Mouse (Mus musculus) urinary bladder, postnatal 14 days (tissue): Measurements from ENCODE around the gene Gm47791.

ENCODE experiments used
- DNase-seq: peaks from one replicate; pipeline ENCODE4 v3.0.0; 2021; ENCODE audit warnings: low spot score

The Gm47791 gene

GRCm38 (mm10) chr1:82785546-82785945, 14.5 kb upstream of the Gm47791 start:
- peak; percentile 62 for DNase-seq

DNA sequence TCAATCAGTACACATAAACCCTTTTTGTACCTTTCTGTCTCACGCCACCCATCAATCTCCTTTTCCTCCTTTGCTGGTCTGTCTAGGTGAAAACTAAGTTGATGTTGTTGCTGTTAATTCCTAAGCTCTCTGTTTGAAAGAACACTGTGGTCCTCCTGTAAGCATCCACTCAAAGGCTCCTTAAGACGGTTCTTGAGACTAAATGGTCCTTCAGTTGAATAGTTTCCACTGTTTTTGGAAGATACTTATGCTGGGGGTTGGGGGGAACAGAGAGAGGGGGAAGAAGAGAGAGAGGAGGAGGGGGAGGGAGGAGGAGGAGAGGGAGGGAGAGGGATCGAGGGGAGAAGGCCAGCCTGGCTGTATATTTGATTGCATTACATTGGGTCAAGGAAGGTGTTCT, 12.5 kb upstream of the Gm47791 start:
- no peak for DNase-seq

DNA sequence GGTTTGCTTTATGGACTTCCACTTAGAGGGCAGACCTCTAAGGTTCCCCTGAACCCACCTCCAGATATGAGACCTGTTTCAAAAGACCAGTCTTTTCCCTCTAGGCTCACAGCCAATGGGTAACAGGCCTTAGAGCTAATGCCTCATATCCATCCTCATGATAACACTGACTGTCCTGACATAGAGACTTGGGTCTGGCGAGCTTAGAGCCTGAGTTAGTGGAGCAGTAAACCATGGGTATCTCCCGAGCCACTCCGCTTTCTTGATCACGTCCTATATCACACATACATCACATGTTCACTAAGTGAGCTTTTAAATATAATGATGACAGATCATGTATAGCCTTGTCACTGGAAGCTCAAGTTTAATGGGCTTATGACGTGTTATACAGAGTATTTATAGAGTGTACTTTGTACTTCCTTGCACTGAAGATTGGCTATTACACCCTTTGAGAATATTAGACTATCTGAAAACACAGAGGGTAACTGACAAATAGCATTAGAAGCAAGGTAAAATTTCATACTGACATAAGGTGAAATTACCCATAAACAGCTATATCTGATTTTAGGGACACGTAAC, 8.4 kb upstream of the Gm47791 start:
- DNase-seq: no peak

GRCm38 (mm10) chr1:82775293-82775692, 4.2 kb upstream of the Gm47791 start:
- DNase-seq: no peak

DNA sequence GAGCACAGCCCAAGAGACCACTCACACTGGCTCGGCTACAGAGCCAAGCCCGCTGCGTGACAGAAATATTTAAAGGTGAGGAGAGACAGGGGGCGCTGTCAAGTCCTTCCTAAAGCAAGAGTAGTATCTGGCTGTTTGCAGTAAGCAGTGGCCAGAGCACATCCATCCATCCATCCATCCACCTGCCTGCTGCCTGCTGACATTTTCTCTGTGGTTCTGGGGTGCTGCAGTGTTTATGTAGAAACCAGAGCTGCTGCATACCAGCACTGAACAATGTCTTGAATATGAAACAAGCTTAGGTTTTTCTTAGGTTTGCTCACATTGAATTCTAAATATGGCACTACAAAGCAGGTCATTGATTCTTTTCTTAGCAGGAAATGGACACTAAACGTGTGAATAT, 2.2 kb upstream of the Gm47791 start:
- DNase-seq: no peak

DNA sequence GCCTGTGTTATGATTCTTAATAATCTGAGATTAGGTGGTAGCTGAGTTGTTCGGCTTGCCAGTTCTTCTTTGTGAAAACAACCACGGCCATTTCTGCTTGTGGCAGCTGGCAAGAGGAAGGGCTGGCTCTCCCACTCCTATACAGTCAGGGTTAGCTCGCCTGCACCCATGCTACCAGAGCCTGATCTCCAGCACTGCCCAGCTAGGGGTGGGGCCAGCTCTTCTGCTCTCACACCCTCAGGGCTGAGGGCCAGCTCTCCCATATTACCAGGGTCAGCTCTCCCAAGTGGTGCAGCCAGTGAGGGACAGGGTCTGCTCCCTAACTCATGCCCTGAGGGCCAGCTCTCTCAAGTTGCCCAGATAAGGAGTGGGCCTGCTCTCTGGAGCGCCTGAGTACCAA, 1.4 kb upstream of the Gm47791 start:
- no peak for DNase-seq

GRCm38 (mm10) chr1:82768269-82768668, 2.8 kb downstream of the Gm47791 start, which contains the start of gene Tm4sf20:
Gene Tm4sf20 (minus strand): TSS chr1:82768461.
- DNase-seq: no peak

DNA sequence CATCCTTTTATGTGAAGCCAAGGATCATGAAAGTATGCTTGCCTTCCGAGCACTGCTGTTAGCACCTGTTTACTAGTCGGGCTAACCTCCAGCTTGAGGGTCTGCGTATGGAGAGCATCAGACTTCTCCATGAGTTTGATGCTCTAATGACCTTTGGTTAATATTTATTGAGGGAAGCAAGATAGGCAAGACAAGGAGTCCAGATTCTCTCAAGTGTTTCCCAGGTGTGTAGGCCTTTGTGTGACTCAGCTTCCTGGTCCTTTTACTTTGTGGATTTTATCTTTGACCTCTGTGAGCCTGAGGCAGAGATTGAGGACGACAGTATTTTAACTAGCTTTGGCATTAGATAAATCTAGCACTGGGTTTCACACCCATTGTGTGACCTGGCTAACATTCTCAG, 4.4 kb downstream of the Gm47791 start:
- no peak for DNase-seq

GRCm38 (mm10) chr1:82766227-82766626, 4.8 kb downstream of the Gm47791 start:
- no peak for DNase-seq

DNA sequence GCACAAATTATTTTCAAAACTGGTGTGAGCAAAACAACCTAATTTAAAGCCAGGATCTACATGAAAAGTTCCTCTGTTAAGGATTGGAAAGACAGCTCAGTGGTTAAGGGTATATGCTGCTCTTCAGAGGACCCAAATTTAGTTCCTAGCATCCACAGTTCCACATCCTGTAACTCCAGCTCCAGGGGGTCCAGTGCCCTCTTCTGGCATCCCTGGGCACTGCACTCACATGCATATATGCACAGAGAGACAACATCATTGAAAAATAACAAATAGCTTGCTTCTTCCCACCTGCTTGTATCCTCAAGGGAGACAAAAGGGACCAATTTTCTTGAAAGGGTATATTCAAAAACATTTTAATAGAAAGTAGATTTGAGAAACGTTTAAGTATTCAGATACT, 8.8 kb downstream of the Gm47791 start:
- DNase-seq: no peak

DNA sequence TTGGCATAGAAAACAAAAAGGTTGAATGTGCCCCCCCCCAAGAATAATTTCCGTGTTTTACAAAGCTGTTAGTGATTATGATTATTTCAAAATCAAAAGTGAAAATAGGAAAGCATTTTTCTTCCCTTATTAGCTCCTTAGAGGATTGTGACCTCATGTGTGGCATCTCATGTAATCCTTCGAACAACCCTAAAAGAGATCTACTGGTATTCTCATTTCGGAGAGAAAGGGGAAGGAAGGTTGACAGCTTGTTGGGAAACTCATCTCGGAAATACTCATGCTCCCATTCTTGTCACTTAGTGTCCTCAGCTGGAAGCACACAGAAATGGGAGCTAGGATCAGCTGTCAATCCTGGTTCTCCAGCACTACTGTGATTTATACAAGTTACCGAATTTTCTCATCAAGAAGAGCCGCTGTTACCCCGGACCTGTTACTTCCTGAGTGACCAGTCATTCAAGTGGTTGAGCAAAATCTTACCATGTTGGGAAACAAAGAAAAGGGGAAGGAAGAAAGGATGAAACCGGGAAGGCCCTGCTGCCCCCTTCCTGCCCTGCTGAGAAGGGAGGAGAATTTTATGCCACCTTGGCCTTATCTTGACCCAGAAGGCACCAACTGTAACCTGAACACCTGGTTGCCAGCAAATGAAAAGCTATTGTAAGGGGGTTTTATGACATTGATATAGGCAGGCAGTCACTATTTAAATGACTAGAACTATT, 9.4 kb downstream of the Gm47791 start:
- no peak for DNase-seq

DNA sequence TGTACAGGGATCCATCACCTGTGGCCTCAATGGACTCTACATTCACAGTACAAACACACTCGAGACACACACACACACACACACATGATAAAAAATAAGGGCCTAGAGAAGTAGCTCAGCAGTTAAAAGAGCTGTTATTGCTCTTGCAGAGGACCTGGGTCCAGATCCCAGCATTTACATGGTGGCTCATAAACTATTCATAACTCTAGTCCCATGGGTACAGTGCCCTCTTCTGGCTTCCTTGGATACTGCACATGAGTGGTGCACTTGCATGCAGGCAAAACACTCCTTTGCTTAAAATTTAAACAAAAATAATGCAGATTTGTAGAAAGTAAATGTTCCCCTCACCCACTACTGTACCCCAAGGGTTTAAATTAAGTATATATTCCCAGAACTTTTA, 11.5 kb downstream of the Gm47791 start:
- no peak for DNase-seq

DNA sequence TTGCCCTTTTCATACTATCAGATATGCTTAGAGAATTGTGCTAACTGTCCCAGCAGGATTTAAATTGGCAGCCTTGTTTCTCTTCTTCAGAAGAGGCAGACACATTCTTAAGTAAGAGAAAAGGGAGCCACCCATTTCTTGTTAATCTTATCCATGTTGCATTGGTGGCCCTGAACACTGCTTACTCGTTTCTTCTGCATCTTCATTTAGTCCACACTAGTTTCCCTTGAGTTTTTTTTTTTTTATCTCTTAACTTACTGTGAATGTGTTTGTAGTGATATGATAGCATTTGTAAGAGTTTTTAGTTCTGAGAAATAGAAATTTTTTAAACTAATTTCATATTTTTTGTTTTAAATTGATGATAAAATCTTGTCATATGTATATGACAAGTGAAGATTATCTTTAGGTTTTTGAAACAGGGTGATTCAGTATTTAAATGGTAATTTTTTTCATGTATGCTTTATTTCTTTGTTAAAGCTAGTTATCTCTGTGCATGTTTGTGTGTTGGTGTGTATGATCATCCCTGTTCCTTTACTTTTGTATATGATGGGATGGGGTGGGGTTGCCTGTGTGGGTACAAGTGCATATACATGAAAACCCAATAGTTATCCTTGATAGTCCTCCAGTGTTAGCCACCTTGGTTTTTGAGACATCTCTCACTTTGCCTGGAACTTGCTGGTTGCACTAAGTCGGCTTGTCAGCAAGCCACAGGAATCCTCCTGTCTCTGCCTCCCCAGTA, 23.2 kb downstream of the Gm47791 start:
- no peak for DNase-seq

DNA sequence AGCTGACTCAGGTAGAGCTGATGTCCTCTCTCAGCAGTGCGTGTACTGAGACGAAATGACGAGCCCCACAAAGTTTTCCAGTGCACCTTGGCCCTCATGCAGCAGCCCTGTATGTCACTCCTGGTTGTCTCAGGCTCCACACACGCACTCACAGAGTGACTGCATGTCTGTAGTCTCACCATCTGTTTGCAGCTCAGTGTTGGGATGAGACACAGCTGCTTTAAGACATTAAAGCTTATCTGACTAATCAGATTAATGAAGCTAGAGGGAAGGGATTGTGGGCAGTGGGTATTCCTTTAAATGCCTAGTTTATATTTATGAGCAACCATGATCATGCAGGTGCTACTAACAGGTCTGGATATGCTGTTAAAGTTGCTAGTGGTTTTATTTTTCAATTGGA, 24.6 kb downstream of the Gm47791 start:
- no peak for DNase-seq

- no peak for DNase-seq
Observed at GRCm38 (mm10) chr1:82743962-82744361, 27.1 kb downstream of the Gm47791 start.

GRCm38 (mm10) chr1:82741539-82741938, 29.5 kb downstream of the Gm47791 start:
- DNase-seq: no peak

- no peak for DNase-seq
Observed at GRCm38 (mm10) chr1:82738066-82738465, 33.0 kb downstream of the Gm47791 start.

DNA sequence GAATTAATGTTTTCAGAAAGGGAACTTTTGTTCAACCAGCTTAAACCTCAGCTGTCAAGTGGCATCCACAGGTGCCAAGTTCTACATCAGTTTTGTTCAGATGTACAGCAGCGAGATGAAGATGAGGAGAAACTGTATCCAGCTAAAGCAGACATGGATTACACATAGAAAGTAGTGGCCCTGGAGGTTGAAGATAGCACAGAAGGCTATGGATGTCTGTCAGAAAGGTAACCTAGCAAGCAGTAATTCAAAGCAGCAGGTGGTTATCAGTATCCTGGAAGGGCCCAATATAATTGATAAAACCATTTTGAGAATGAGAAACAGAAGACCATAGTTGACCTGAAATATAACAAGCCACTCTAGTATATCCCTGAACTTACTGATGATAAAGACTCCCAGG, 37.7 kb downstream of the Gm47791 start:
- DNase-seq: no peak

GRCm38 (mm10) chr1:82726482-82726881, 44.6 kb downstream of the Gm47791 start:
- no peak for DNase-seq

DNA sequence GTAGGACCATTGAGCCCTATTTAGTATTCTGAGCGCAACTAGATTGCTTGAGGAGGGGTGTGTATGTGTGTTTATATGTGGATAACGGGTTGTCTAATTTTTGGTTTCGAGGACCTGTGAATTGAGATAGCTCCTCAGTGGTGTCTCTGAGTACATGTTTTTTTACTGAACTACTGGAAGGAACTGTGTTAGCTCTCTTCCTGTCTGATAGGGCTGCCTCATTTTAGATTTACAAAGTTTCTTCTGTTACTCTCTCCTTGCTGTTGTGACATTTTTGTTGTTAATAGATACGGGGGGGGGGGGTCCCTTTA, 45.2 kb downstream of the Gm47791 start:
- no peak for DNase-seq

GRCm38 (mm10) chr1:82725026-82725874, 45.8 kb downstream of the Gm47791 start:
- peak; percentile 80 for DNase-seq

DNA sequence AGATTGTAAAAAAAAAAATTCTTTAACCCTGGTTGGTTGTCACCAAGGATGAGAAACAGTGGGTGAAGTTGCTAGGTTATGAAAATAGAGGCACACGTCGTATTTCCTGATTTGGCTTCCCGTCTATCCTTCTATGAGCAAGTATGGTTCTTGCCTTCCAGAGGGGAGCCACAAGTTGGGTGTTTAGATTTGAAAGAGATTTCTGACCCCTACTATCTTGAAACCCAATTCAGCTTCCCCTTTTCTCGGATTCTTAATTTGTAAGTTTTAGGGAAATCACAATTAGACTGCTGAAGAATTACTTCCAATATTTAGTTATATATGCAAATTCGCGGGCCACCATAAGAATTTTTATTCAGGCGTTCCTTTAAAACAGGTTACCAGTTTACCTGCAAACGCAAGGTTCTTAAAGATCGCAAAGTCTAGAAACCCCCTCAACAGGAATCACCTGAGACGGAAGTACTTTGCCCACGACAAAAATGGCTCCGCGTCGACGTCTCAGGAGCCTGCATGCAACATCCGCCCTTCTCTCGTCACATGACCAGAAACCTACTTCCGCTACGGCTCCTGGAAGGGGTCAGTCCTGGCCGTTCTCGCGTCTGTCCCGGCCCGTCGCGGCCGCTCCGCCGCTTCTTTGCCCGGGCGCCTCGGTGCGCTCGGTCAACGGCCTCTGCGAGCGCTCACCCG, 46.6 kb downstream of the Gm47791 start, which contains the start of gene Mff:
Gene Mff (plus strand): TSS at position 552 of the 687 bp plus-strand sequence.
- peak; percentile 94 for DNase-seq
